Mouse (Mus musculus) urinary bladder, adult 2 months (tissue): ENCODE measurements around the gene P2rx5. TPM values are rescaled to one million over a fixed set of nuclear protein-coding genes. Genes with fewer than 3 reads are reported as not detected.

Experiments
- DNase-seq: peaks from one replicate; pipeline ENCODE4 v3.0.0; 2022; ENCODE audit warnings: low spot score
- polyA plus RNA-seq: library from polyadenylated mRNA; depleted of rRNA; stranded (reverse); fragments of >200 nt; gene quantifications from 2 replicates; pipeline ENCODE4 v1.2.3, GENCODE M21; 2012

P2rx5 gene
- polyA plus RNA-seq, 1 experiment = 3.1 TPM

GRCm38 (mm10) chr11:73175612-73176011 is 15.4 kb downstream of the P2rx5 start:
- no peak for DNase-seq

GRCm38 (mm10) chr11:73176186-73176585 is 16.0 kb downstream of the P2rx5 start:
- no peak for DNase-seq

- peak; percentile 91 for DNase-seq
Measured at GRCm38 (mm10) chr11:73176608-73177508, 16.6 kb downstream of the P2rx5 start, which contains the start of the genes Emc6 and Tax1bp3. TSS of gene Emc6 (minus strand) at chr11:73177037. TSS of gene Tax1bp3 (plus strand) at chr11:73177083.

- DNase-seq = peak; percentile 71
Measured at GRCm38 (mm10) chr11:73177509-73177875, 17.3 kb downstream of the P2rx5 start.

- no peak for DNase-seq
Measured at GRCm38 (mm10) chr11:73177895-73178294, 17.7 kb downstream of the P2rx5 start.

DNA sequence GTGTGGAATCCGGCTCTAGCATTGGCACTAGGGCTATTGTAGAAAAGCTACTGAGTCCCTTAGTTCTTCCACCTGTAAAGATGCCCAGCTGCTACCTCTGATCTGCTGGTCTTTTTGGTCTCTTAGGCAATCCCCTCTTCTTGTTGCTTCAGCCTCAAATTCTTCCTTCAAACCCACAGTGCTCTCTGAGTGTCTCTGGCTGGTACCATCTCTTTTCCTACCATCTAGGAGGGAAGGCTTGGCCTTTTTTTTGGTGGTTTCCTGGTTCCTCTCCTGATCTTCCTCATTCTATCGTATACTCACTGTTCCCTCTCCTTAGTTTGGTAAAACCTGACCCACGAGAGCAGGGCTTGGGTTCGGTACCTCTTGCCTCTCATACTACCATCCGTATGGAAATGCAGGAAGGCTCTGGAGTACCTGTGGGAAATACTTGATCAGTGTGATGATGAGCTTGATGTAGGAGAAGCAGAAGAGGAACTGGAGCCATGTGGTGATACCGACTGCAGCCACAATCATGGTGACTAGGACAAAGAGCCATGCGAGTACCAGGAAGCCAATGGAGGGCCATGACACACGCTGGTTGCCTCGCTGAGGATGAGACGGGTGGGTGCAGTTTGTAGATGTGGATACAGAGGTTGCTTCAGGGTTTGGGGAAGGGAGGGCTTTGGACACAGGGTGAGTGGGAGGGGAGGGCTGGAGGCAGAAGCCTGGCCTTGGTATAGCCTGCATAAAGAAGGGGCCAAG is 25.8 kb downstream of the P2rx5 start:
- DNase-seq = no peak

- no peak for DNase-seq
Measured at GRCm38 (mm10) chr11:73187231-73187630, 27.0 kb downstream of the P2rx5 start.

DNA sequence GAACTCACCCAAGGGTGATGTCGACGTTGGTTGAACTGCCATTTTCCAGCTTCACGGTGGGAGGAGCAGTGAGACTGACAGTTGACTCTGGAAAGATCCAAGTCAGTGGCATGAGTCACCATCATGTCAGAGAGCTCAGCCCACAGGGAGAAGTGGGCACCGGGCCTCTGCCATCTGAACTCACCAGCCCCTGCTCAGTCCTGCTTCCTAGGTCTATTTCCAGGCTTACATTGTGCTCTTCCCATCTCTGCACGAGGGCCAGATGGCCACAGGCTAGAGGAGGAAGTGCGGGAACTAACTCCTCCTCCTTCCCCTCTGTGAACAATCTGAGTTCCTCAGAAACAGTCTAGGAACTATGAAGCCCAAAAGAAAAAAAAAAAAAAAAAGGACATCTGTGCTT is 32.8 kb downstream of the P2rx5 start:
- DNase-seq = no peak

GRCm38 (mm10) chr11:73194444-73194843 is 34.2 kb downstream of the P2rx5 start:
- DNase-seq = no peak

DNA sequence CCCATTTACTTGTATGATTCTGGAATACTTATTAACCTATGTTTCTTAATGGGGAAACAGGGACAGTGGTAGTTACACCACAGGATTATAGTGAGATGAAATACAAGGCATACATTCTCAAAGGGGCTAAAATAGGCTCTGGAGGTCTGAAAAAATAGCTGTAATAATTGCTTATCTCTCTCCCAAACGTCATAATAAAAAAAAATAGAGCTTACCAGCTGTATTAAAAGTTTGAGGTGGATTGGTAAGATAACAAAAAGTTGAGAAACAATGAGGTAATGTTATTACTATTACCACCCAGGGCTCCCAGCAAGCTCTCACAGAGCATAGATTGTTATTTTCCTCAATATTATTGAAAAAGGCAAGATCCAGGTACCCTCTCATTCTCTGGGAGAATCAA is 38.0 kb downstream of the P2rx5 start:
- DNase-seq = no peak

GRCm38 (mm10) chr11:73198603-73199229 is 38.5 kb downstream of the P2rx5 start, which contains the start of gene Ctns:
TSS of gene Ctns (minus strand) at chr11:73199042.
- DNase-seq = no peak

DNA sequence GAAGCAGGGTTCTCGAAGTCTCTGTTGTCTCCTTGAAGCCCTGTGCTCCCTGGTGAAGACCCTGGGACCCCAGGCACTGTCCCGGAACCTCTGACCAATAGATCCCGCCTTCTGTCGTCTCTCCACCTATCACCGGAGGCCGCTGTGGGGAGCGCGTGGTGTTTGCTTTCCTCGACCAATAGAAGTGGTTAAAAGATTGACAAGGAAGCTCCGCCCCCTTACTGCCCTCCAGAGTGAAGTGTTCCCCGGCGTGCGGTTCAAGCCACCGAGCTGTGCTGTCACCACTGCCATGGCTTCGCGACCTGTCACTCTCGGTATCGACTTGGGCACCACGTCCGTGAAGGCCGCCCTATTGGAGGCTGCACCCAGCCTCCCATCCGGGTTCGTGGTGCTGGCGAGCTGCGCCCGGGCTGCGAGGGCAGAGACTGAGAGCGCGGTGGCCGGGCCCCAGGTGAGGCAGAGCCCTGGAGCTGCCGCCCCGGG is 39.0 kb downstream of the P2rx5 start, which contains the start of gene Shpk:
TSS of gene Shpk (plus strand) at position 231 of the 483 bp plus-strand sequence.
- peak; percentile 79 for DNase-seq

DNA sequence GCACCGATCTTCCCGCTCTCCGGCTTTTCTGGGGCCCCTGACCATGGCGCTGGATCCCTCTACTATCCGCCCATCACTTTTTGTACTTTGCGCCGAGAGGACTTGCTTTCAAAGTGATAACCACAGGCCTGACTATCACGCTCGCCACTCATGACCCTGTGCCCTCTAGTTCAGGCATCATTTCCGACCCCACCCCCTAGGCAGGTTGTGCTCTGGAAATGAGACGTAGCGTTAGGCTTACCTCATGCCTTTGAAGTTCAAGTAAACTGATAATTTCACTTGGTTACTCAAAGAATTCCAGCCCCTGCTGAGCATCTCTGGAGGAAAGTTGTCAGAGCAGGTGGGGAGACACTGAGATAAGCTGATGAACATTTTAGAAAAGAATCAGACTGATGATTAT is 39.7 kb downstream of the P2rx5 start:
- DNase-seq = no peak

GRCm38 (mm10) chr11:73201021-73201420 is 40.8 kb downstream of the P2rx5 start:
- DNase-seq = no peak

- no peak for DNase-seq
Measured at GRCm38 (mm10) chr11:73201597-73201996, 41.4 kb downstream of the P2rx5 start.

DNA sequence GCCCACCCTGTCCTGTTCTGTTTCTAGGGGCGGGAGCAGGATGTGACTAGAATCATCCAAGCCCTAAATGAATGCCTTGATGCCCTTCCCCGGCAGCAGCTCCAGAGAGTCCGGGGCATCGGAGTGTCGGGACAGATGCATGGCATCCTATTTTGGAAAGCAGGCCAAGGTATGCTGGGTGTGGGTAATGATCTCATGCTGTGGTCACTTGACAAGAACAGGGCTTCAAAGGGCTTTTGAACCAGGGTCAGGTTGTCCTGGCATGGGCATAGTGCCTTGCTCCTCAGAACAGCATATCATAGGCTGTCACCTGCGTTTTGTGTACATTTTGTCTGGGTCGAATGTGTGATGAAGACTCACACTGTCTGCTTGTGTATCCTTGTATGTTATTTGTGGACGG is 43.7 kb downstream of the P2rx5 start:
- DNase-seq = no peak

DNA sequence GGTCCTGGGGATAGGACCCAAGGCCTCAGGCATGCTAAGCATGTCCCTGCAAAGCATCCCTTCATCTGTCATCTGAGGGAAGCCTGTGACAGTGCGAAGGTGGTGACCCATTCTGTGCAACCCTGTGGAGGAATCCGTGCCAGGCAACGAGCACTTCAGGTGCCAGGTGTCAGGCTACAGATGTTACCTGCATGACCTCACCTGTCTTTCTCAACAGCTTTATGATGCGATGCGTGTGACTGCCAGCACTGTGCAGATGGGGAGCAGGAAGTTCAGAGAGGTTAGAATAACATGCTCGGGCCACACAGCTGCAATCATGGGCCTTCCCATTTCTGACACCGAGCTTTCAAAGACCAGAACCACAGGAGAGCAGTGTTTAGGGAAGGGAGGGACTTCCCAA is 45.0 kb downstream of the P2rx5 start:
- DNase-seq = no peak

GRCm38 (mm10) chr11:73207621-73208020 is 47.4 kb downstream of the P2rx5 start:
- no peak for DNase-seq

GRCm38 (mm10) chr11:73213956-73214355 is 53.7 kb downstream of the P2rx5 start:
- no peak for DNase-seq

DNA sequence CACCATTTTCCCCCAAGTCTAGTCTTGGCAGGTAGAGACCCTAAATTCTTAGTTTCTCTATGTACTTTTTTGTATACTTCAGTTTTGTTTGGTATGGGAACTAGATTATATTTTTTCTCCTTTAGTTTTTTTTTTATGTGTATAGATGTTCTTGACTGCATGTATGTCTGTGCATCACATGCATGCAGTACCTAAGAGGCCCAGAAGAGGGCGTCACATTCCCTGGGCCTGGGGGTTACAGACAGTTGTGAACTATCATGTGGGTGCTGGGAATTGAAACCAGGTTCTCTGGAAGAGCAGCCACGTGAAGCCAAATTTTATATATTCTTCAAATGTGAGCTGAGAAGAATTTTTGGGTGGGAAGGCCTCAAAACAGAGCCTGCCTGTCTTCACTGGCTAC is 59.5 kb downstream of the P2rx5 start:
- no peak for DNase-seq

GRCm38 (mm10) chr11:73220651-73221050 is 60.4 kb downstream of the P2rx5 start:
- no peak for DNase-seq
